Mouse (Mus musculus) heart, postnatal 10 days (tissue): Measurements from ENCODE around the gene Gripap1. TPM values are rescaled to one million over a fixed set of nuclear protein-coding genes. Genes with fewer than 3 reads are reported as not detected.

ENCODE experiments used
- DNase-seq, 2 experiments: peaks; one replicate each; pipeline ENCODE4 v3.0.0; 2021
- intact Hi-C: fragments of 180-260 bp; cut with DNase I; formaldehyde crosslinking; loops from one replicate; pipeline ENCODE4 v1.15.1; 2025
- total RNA-seq, 2 experiments: library from RNA; stranded (reverse); gene quantifications; 2 replicates each; pipeline ENCODE4 v1.2.3; 2021

The Gripap1 gene
- 10 to 100 TPM; 27.7 to 30.2 TPM for total RNA-seq

GRCm38 (mm10) chrX:7789542-7790136 lies at the start of gene Gripap1:
Gripap1 (plus strand) TSS chrX:7789765.
- intact Hi-C loops = loop anchor here (5.0 kb wide), 1 partner anchor 37 kb away; the partner anchor contains the start of gene Ccdc120
- DNase-seq = peak; percentile 78 to 79

- DNase-seq = no peak
- intact Hi-C loops = no loop called here
Observed at GRCm38 (mm10) chrX:7740082-7740819, 49.3 kb upstream of the Gripap1 start.

- intact Hi-C loops = no loop called here
- no peak for DNase-seq
Observed at GRCm38 (mm10) chrX:7741103-7741502, 48.5 kb upstream of the Gripap1 start.

GRCm38 (mm10) chrX:7743470-7743869 lies 46.1 kb upstream of the Gripap1 start:
- intact Hi-C loops = no loop called here
- no peak for DNase-seq

- intact Hi-C loops = no loop called here
- no peak for DNase-seq
Observed at GRCm38 (mm10) chrX:7744940-7745339, 44.6 kb upstream of the Gripap1 start.

- no peak for DNase-seq
- intact Hi-C loops = no loop called here
Observed at GRCm38 (mm10) chrX:7745429-7745828, 44.1 kb upstream of the Gripap1 start.

- intact Hi-C loops = loop anchor here (5.0 kb wide), 1 partner anchor 42 kb away; no protein-coding TSS in a partner anchor
- DNase-seq = peak; percentile 49 to 55
Observed at GRCm38 (mm10) chrX:7750432-7751116, 39.0 kb upstream of the Gripap1 start, which contains the start of gene Ccdc120. Ccdc120 (minus strand) TSS chrX:7750905.

GRCm38 (mm10) chrX:7753627-7754026 lies 35.9 kb upstream of the Gripap1 start:
- intact Hi-C loops = loop anchor here (5.0 kb wide), 1 partner anchor 39 kb away; no protein-coding TSS in a partner anchor
- DNase-seq = peak in 1 of 2 experiments; percentile 52

- intact Hi-C loops = no loop called here
- DNase-seq = peak; percentile 92 to 94
Observed at GRCm38 (mm10) chrX:7762137-7762920, 27.2 kb upstream of the Gripap1 start, which contains the start of gene Tfe3. Tfe3 (plus strand) TSS chrX:7762560.

- intact Hi-C loops = no loop called here
- no peak for DNase-seq
Observed at GRCm38 (mm10) chrX:7762921-7763197, 26.7 kb upstream of the Gripap1 start.

GRCm38 (mm10) chrX:7763631-7764393 lies 25.8 kb upstream of the Gripap1 start:
- DNase-seq = peak; percentile 36 to 43
- intact Hi-C loops = no loop called here

- no peak for DNase-seq
- intact Hi-C loops = no loop called here
Observed at GRCm38 (mm10) chrX:7764657-7765280, 24.8 kb upstream of the Gripap1 start.

GRCm38 (mm10) chrX:7765281-7765670 lies 24.3 kb upstream of the Gripap1 start:
- peak; percentile 15 to 21 for DNase-seq
- intact Hi-C loops = no loop called here

- peak; percentile 26 to 29 for DNase-seq
- intact Hi-C loops = no loop called here
Observed at GRCm38 (mm10) chrX:7765764-7766163, 23.8 kb upstream of the Gripap1 start.

- intact Hi-C loops = no loop called here
- no peak for DNase-seq
Observed at GRCm38 (mm10) chrX:7769302-7770017, 20.1 kb upstream of the Gripap1 start.

- no peak for DNase-seq
- intact Hi-C loops = no loop called here
Observed at GRCm38 (mm10) chrX:7772766-7773165, 16.8 kb upstream of the Gripap1 start.

- intact Hi-C loops = loop anchor here (2.0 to 5.0 kb wide), 2 partner anchors 17 to 43 kb away; no protein-coding TSS in a partner anchor
- DNase-seq = no peak
Observed at GRCm38 (mm10) chrX:7775501-7776205, 13.9 kb upstream of the Gripap1 start.
